Mouse (Mus musculus) induced T-regulatory cell, adult 2 months (primary cell): Measurements from ENCODE around the gene Fgfr2.

Source experiments
- DNase-seq: peaks from one replicate; pipeline ENCODE4 v3.0.0-alpha.2; 2012; ENCODE audit warnings: low read depth

Fgfr2 gene

DNA sequence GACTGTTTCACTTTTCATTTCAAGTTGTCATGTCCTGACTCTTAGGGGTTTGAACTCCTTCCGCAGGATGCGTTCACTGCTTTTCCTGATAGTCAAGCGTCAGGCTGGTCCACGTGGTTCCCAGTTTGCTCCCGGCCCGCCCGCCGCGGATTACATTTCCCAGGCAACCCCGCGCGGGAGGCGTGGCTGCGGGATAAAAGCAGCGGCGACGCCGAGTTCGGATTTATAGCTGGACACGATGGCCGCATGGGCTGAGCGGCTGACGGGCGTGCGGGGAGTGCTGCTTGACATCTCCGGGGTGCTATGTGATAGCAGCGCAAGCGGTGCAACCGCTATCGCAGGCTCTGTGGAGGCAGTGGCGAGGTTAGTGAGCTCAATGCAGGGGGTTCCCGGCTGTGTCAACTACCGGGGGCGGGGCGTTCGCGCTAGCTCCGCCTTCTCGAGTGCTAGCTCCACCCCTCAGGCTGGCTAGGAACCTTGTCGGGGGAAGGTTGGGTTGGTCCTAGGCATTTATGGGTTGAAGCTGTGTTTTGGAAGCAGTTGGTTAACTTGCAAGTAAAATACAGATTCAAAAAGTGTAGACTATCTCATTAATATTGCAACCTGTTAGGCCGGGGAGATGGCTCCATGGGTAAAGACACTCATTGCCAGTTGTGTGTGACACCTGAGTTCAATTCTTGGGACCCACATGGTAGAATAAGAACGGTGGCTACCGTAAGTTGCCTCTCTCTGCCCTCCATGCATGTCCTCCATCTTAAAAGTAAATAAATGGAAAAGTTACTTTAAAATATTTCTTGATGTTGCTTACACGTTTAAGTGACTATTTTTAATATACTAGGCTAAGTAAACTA lies 512.5 kb downstream of the Fgfr2 start, which contains the start of gene Lhpp:
Gene Lhpp (plus strand): TSS at position 171 of the 851 bp plus-strand sequence.
- DNase-seq: peak; percentile 90

DNA sequence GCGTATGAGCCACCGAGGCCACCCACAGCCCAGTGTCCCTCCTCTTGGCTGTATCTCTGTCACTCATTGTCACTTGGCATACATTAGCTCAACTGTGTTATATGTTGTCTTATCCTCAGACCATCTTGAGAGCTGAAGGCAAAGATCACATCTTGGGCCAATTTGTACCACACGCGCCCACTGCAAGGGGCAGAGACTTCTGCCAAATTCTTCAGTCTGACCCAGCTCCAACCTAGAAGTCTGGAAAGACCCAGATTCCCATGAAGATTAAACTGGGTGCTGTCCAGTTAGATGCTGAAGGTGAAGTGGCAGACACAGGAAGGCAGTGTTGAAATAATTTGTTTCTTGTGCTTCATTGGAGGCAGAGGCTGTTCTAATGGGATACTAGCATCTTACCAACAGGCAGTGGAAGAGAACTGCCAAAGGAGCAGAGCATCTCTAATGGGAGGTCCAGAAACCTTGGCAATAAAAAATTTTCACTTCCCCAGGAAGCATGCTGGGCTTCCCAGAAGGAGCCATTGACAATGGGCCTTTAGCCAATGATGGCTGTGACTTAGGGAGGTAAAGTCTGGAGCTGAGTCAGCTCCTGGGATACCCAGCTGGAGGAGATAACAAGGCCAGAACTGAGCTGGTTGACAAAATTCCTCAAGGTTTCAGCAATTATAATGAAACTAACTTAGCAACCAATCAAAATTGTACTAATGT lies 514.7 kb downstream of the Fgfr2 start:
- DNase-seq: no peak

DNA sequence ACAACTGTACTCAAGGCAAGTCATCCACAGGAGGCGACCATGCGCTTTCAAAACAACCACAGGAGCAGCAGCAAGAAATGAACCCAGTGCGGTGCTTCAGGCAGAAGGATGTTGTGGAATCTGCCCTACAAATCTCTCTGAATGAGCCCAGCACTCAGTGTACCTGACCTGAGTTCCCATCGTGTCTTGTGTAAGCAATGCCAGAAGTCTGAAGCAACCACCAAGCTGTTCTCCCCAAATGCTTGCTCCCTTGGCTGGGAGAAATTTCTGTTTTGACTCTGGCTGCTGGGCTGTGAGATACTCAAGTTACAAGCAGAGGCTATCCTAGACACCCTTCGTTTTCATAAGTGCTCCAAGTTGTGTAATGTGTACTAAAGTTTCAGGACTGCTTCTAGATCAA lies 517.5 kb downstream of the Fgfr2 start:
- DNase-seq: no peak

DNA sequence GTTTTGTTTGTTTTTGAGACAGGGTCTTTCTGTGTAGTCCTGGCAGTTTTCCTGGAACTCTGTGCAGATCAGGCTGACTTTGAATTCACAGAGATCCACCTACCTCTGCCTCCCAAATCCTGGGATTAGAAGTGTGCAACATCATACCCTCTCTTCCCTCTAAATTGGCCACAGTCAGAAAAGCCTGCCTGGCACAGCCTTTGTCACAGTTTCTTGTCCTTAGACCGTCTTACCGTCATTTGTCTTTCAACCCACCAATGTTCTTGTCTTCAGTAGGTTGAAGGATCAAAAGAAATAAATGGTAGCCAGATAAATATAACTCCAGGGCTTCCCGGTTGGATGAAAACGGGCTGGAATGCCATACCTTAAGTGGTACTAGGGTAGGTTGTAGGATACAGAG lies 518.4 kb downstream of the Fgfr2 start:
- DNase-seq: no peak

DNA sequence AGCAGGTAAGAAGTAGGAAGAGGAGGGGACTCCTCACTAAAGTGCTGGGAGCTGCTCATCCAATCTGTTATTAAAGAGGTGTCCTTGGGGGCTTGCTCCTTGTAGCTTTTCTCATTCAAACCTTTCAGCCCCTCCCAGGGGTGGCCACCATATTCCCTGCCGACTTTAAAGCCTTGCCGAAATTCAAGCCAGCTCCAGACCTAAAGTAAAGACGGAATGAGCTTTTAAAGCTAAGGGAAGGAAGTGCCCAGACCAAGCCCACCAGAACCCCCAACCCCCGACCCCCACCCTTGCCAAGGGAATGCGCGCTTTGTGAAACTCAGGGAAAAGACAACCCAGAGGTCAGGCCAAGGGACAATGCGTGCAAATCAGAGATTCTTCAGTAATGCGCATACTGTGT lies 522.2 kb downstream of the Fgfr2 start:
- DNase-seq: no peak

DNA sequence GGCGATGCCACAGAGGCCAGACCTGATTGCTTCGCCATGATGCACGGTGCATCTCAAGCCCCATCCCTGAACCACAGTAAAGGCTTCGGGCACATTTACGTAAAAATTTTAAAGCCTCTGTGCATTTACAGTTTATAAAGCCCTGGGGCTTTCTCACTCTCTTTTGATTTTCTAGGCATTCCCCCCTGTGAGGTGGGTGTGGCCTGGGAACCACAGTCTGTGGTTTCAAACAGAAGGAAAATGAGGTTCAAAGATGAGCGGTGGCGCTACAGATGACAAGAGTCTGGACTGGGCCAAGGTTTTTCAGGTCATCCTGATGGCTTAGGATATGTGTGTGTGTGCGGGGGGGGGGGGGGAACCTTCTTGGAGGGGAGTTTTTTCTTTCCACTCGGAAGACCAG lies 523.1 kb downstream of the Fgfr2 start:
- DNase-seq: peak; percentile 53

DNA sequence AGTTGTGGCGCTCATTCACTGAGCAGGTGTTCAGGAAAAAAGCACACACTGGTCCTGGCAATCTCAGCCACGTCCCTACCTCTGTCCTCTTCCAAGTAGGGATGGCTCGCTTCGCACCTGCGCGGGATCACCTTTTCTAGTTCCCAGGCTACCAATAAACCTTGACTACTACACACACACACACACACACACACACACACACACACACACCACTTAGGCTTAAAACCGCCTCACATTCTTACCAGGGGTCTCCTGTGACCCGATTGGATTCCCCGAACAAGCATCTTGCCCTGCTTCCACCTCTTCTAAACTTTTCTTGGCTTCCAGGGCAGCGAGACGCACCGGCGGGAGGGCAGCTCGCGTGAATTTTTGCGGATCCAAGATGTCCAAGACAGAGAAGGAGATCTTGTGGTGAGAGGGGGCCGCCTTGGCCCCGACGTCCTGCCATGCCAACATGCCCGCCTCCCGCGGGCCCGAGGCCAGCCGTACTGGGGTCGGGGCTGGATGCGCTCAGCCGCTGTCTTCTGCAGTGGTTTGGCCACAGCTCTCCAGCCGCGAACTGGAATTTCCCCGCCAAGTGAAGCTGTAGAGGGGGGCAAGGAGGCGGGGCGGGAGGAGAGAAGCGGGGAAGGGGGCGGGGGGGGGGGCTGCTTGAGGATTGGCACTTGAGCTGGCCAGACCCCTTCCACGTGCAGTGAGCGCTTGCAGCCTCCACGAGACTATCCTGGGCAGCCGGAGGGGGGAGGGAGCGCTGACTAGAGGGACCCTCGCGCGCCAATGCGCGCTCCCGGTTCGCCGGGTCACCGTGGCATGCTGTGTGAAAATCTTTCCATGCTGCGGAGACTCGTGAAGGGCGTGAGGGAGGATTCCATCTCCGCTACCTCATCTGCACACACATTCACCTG lies 523.8 kb downstream of the Fgfr2 start, which contains the start of gene Nkx1-2:
Gene Nkx1-2 (minus strand): TSS at position 567 of the 905 bp plus-strand sequence.
- no peak for DNase-seq

DNA sequence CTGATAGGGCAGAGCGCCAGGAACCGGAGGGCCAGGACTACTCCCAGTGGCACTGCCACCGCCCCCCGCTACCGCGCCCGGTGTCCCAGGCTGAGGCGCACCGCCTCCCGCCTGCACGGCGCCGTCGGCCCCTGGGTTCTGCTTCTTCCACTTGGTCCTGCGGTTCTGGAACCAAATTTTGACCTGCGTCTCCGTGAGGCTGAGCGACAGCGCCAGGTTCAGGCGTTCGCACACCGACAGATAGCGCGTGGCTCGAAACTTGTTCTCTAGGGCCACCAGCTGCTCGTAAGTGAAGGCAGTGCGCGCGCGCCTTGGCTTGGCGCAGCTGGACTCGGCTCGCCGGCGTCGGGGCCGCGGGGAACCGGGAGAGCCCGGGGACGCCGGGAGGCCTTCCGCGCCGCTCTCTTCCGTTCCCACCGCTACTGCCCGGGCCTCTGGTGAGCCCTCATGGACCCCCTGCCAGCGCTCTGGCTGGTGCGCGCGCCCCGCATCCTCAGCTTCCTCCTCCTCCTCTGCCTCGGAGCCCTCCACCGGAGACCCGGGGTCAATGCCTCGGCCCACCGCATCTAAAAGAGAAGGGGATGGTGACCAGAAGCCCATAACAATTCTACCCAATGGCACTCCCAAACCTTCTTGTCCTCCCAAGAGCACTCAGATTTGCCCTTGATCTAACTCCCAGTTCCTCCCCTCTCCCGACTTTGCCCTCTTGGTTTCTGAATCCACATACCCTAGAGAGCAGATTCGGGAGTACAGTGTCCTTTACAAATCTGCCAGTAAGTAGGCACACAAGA lies 525.7 kb downstream of the Fgfr2 start:
- DNase-seq: no peak

DNA sequence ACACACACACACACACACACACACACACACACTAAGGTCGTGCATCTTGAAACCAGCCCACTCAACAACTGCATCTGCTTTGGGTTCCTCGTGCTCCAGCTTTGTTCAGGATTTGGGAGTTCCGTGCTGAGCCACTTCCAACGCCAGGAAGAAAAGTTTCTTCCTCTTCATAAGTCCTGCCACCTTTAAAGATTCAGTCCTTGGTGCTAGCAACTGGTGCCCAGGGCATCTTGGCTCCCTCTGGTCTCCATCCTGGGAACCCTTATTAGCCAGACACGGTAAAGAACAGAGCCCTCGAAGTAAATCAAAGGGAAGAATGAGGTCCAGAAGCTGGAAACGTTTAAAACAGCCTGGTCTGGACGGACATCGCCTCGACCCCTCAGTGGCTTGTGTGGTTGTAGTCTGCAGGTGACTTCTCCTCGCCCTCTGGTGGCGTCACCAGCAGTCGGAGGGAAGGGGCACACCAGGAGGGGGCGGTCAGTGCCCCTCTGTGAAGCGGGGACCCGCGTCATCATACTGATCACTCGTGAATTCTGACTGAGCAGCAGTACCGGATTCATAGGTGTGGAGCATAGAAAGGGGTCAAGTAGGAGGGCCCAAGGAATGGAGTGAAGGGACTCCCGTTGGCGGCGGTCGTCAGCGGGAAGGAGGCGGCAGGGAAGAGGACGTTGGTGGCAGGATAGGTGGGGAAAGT lies 526.4 kb downstream of the Fgfr2 start:
- no peak for DNase-seq

DNA sequence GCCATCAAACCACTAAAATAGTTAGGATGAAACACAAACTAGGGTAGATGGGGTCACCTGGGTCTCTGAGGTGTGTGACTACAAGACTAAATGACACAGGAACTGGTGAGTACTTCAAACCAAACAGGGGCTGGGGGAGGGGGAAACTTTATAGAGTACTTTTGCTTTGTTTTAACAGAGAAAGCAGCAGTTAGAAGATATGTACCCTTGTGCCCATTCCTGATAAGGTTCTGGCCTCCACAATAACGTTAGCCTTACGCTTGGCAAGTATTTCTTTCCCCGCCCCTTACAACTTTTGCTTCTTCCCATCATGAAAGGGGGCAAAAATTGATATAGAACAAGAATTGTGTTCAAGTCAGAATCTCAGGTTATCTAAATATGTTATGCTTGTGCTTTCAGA lies 527.4 kb downstream of the Fgfr2 start:
- no peak for DNase-seq

DNA sequence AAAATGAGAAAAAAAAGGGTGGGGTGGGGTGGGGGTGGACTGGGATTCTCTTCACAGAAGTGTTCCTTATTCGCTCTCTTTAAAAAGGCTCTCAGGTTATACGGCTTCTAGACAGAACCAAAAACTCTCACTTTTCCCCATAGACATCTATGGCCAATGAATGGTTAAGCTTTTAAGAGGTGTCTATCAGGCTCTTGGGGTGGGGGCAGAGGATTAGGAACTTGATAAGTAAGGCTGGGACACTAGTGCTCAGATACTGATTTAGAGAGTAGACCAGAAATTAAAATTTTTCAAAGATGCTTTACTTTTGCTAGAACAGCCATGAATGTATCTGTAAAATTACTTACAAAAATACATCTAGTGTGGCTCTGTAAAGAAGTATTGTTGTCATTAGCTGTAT lies 528.8 kb downstream of the Fgfr2 start:
- DNase-seq: no peak

DNA sequence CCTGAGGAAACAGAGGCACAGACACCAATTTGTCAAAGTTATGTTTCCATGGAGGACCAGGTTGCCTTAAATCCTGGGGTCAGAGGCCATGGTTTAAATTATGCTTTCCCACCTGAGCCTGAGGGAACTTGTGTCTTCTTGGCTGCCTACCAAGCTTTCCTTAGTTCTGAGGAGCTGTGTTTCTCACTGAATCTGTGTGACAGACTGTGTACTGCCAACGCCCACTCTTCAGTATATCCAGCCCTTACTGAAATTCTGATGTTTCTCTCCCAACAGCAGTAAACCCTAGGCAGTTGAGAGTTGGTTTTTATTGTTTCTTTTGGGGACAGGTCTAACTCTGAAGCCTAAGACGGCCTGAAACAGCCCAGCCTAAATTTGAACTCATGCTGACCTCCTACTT lies 529.4 kb downstream of the Fgfr2 start:
- no peak for DNase-seq

DNA sequence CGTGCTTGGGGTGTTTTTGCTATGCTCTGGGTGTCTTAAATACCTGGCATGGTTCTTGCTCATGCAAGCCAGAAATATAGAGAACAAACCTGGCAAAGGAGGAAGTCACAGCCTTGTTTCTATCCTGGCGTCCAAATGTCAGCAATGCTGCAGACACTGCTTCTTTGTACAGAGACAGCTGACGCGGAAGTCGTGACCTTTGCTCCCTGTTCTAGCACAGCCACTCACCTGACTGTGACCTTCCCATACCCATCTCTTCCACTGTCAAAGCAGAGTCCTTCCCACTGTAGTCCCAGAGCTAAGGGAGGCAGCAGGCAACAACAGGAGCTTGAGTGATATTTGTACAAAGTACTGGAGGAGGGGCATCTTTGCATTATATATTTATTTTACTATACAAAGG lies 533.5 kb downstream of the Fgfr2 start:
- no peak for DNase-seq

DNA sequence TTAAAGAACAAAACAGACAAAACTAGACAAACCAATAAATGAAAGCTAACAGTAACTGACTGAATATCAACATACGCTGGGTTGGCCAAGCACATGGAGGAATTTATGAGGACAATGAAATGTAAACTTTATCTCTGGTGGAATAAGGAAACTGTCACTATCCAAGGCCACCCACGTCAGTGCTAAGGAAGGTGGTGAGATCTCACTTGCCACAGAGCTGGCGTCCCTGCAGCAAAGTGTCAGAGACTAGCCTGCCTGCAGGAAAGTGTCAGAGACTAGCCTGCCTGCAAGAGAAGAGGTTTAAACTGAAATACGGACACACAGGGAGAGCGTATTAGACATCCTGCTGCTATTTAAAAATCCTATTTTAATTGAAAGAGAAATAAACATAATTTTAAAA lies 536.0 kb downstream of the Fgfr2 start:
- no peak for DNase-seq

DNA sequence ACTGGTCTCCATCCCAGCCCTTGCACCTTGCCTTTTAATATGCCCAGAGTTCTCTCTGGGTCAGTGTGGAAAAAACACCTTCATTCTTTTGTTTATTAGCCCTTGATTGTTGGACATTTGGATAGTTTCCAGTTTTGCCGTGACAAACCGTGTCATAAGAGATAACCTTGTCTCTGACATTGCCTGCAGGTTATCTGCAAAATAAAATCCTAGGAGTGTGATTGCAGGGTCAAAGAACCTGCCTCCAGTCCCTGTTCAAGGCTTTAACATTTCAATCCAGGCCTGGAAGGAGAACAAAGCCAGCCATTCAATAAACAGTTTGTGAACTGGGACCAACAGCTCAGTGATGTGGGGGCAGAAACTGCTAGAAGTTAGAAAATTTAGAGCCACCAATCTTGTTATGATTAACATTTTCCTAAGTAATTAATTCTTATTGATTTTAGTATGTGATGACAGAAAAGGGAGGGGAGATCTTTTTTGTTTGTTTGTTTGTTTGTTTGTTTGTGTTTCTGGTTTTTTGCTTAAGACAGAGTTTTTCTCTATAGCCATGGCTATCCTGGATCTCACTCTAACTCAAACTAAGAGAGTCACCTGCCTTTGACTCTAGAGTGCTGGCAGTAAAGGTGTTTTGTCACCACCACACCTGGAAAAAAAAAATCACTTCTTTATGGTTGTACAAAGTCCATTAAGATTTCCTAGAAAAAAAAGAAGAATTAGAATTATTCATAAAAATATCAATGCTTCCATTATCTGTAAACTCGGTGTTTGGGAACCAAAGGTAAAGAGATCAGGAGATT lies 537.3 kb downstream of the Fgfr2 start:
- no peak for DNase-seq

DNA sequence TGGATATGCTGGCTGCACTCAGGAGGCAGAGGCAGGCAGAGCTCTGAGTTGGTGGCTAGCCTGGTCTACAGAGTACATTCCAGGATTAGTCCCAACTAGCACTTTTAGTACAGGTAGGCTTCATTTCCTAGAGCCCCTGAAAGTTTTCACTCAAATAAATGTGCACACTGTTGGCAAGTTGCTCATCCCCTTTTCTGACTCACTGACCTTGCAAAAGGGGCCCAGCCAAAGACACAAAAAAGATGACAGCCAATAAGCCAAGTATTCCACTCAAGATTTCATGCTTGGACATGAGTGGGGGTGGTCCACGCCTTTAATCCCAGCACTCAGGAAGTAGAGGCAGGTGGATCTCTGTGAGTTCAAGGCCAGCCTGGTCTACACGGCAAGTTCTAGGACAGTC lies 541.7 kb downstream of the Fgfr2 start:
- DNase-seq: no peak

DNA sequence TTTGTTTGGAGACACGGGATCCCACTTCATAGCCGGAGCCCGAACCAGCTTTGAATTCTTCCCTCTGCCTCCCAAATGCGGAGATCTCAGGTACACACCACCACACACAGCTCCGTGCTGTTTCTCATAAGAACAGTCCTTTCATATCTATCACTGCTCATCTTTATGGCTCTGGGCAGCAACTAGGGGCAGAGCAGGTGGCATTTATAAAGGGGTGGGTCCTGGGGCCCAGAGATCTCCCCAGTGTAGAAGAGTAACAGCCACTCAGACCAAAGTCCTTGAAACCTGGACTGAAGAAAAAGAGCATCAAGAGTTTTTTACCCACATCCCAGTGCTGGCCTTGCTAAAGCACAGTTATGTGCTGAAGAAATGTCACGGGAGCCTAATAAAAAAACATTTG lies 542.6 kb downstream of the Fgfr2 start:
- DNase-seq: no peak

DNA sequence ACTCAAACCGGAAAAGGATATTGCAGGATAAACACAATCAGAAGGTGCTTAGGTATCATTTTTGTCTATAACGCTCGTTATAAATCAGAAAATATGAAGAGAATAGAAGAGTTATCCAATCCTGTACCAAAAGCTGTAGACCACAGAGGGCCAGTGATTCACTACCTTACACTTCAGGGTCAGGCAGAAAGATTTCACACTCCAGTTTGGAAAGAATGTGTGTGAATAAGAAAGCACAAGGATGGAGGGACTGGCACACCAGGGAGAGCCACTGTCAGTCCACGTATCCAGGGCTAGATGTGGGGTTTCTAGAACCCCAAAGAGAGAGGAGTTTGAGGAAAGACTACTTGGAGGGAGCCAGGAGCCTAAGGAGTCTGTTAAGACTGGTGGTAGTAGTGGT lies 546.3 kb downstream of the Fgfr2 start:
- no peak for DNase-seq

DNA sequence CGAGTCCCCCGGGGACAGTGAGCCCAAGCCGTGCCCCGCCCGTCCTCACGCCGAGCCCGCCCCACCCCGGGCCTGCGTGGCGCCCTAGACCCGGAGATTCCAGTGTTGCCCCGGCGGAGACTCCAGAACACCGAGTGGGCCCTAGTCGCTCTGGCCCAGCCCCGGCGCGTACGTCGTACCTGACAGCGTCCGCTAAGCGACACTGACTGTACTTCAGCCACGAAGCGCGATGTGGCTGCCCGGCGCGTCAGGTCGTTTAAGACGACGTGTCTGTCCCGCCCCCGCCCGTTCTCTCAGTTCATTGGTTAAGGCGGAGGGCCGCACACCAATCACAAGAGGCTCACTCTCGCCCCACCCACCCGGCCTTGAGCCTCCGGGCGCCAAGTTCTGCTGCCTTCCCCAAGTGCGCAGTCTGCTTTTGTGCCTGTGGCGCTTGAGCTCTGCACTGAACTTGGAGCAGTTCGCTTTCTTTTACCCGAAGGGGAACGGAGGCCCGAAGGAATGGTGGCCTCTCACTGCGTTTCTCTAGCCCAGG lies 547.0 kb downstream of the Fgfr2 start, which contains the start of gene Oat:
Gene Oat (minus strand): TSS at position 283 of the 535 bp plus-strand sequence.
- peak; percentile 99 for DNase-seq

DNA sequence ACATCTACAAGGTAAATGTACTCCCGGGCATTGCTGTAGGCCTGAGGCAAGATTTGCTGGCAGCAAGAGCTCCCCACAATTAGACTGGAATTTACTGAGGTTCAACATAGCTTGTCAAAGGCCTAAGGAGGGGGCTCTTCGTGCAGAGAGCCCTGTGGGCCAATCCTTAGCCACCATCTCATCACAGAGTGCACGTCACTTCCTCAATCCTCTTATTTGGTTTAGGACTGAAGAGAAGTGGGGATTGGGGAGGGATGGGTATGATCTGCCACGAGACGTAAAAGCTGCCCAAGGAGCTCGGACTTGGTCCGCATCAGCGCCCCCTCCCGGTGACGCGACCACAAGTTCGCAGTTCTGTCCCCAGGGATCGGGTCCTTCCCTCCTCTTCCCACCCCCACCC lies 547.5 kb downstream of the Fgfr2 start:
- peak; percentile 88 for DNase-seq
